Mouse (Mus musculus): ENCODE results near the gene Ntsr1.

- no peak for TF ChIP-seq CTCF (IDR thresholded peaks at IDR 0.05; ENCODE audit: insufficient read depth, low read length)
- TF ChIP-seq POLR2A (IDR thresholded peaks at IDR 0.05; ENCODE audit: borderline replicate concordance, extremely low read depth, low read depth, low read length): no peak
These were observed 11.1 kb downstream of the Ntsr1 start for GRCm38 (mm10) chr2:180510867-180511266.
